ENCODE assay signal across 24 mouse cellular contexts in genomic region chr8:13608946-13609345, GRCm38 (mm10). TPM values are rescaled to one million over a fixed set of nuclear protein-coding genes. Genes with fewer than 3 reads are reported as not detected.
DNase-seq lines count a peak whose midpoint lies in the region; ATAC-seq and TF ChIP-seq lines count a peak whose summit lies in the region.
"Had no signal": no experiment of that assay in that cellular context is flagged by ENCODE, and none has a peak within 500 bp of the region (broad histone marks: within the 10 kb centered on the region; RNA-seq: fewer than 3 reads in every experiment).

No protein-coding gene starts in this region.

- H3K27me3 ChIP-seq in forebrain, embryonic 10.5 days (ENCODE audit: poor library complexity, severe bottlenecking) = no peaks in the 10 kb centered on the region
- no peaks in the 10 kb centered on the region for H3K27me3 ChIP-seq in forebrain, postnatal 0 days (ENCODE audit: insufficient read depth, low read length)
- no peaks in the 10 kb centered on the region for H3K27me3 ChIP-seq in hindbrain, embryonic 11.5 days (ENCODE audit: control insufficient read depth, insufficient read depth, low read length)
- H3K27me3 ChIP-seq: CH12.LX; embryonic facial prominence, embryonic 12.5 days; forebrain, embryonic 12.5 days; Patski had no signal

- no peak overlapping the region for H3K4me3 ChIP-seq in forebrain, embryonic 10.5 days
- no peak overlapping the region for H3K4me3 ChIP-seq in forebrain, postnatal 0 days (ENCODE audit: low read depth, low read length)
- H3K4me3 ChIP-seq in hindbrain, embryonic 11.5 days (ENCODE audit: low read depth, low read length) = no peak overlapping the region
- H3K4me3 ChIP-seq: embryonic facial prominence, embryonic 10.5 days; embryonic facial prominence, embryonic 12.5 days; forebrain, embryonic 12.5 days had no signal

- H3K27ac ChIP-seq in forebrain, embryonic 10.5 days = 0 out of 2 replicates have a peak overlapping the region, but pooled peaks have one; percentile 20
- H3K27ac ChIP-seq in forebrain, postnatal 0 days (ENCODE audit: low read depth, low read length) = no peak overlapping the region
- H3K27ac ChIP-seq in hindbrain, embryonic 11.5 days (ENCODE audit: low read depth, low read length) = no peak overlapping the region
- H3K27ac ChIP-seq: embryonic facial prominence, embryonic 10.5 days; embryonic facial prominence, embryonic 12.5 days; forebrain, embryonic 12.5 days had no signal

- no peaks in the 10 kb centered on the region for H3K4me1 ChIP-seq in forebrain, embryonic 10.5 days
- no peaks in the 10 kb centered on the region for H3K4me1 ChIP-seq in forebrain, postnatal 0 days (ENCODE audit: insufficient read depth)
- no peaks in the 10 kb centered on the region for H3K4me1 ChIP-seq in hindbrain, embryonic 11.5 days (replicated peaks; ENCODE audit: control insufficient read depth, insufficient read depth, low read length)
- H3K4me1 ChIP-seq: embryonic facial prominence, embryonic 10.5 days; embryonic facial prominence, embryonic 12.5 days; forebrain, embryonic 12.5 days had no signal

- WGBS in forebrain, embryonic 10.5 days = 89% methylated on average over 6 of the region's 6 CpGs
- WGBS in forebrain, postnatal 0 days = 92% methylated on average over 6 of the region's 6 CpGs
- WGBS in hindbrain, embryonic 11.5 days = 92% methylated on average over 6 of the region's 6 CpGs

- H3K9me3 ChIP-seq in forebrain, embryonic 10.5 days = no peaks in the 10 kb centered on the region
- H3K9me3 ChIP-seq in forebrain, postnatal 0 days (ENCODE audit: low read length) = no peaks in the 10 kb centered on the region
- H3K9me3 ChIP-seq in hindbrain, embryonic 11.5 days (ENCODE audit: control insufficient read depth, low read length) = no peaks in the 10 kb centered on the region
- H3K9me3 ChIP-seq: embryonic facial prominence, embryonic 12.5 days; forebrain, embryonic 12.5 days; G1E had no signal

- H3K36me3 ChIP-seq in forebrain, embryonic 10.5 days (replicated peaks) = peaks cover 34% of the 10 kb centered on the region
- peaks cover 13% of the 10 kb centered on the region; the same call in 1 of the 2 replicates for H3K36me3 ChIP-seq in forebrain, postnatal 0 days (ENCODE audit: insufficient read depth)
- no peaks in the 10 kb centered on the region; the same call in 1 of the 2 replicates for H3K36me3 ChIP-seq in hindbrain, embryonic 11.5 days (ENCODE audit: control insufficient read depth, insufficient read depth, low read length)
- H3K36me3 ChIP-seq: G1E had no signal

- DNase-seq in forebrain, embryonic 10.5 days (ENCODE audit: extremely low spot score, low spot score) = no peak
- no peak for DNase-seq in forebrain, postnatal 0 days
- peak; percentile 50 for DNase-seq in CD4-positive helper T cell, adult 2 months (ENCODE audit: low read depth, low spot score)
- DNase-seq in T-cell, adult 2 months (ENCODE audit: low spot score) = peak; percentile 69
- DNase-seq in hindbrain, embryonic 11.5 days (ENCODE audit: low spot score) = no peak
- DNase-seq in cerebellum, adult 9-11 months = no peak
- DNase-seq: adrenal gland, adult 2 months; adrenal gland, postnatal 10 days; adrenal gland, postnatal 25 days; B cell, adult 2 months; cerebellum, adult 11 months; cerebellum, adult 18-20 months; cerebellum, adult 8-10 months; cerebellum, postnatal 25 days had no signal

- no peak for ATAC-seq in forebrain, postnatal 0 days
- no peak for ATAC-seq in hindbrain, embryonic 11.5 days (ENCODE audit: low FRiP score)
- ATAC-seq: forebrain, embryonic 14.5 days; forebrain, embryonic 16.5 days; Patski had no signal

- no peak overlapping the region for H3K9ac ChIP-seq in forebrain, postnatal 0 days
- no peak overlapping the region for H3K9ac ChIP-seq in hindbrain, embryonic 11.5 days (ENCODE audit: low read depth, low read length)
- H3K9ac ChIP-seq: embryonic facial prominence, embryonic 12.5 days; forebrain, embryonic 12.5 days had no signal

- TF ChIP-seq CTCF in forebrain, postnatal 0 days (IDR thresholded peaks at IDR 0.05; ENCODE audit: low read depth) = no peak

- no peak overlapping the region for H3K4me2 ChIP-seq in forebrain, postnatal 0 days (ENCODE audit: low read depth)
- H3K4me2 ChIP-seq in hindbrain, embryonic 11.5 days (replicated peaks; ENCODE audit: low read depth, low read length) = no peak overlapping the region
- H3K4me2 ChIP-seq: embryonic facial prominence, embryonic 12.5 days; forebrain, embryonic 12.5 days had no signal

RNA-seq across cellular contexts. Expression of gene 1700029H14Rik, which starts 46.7 kb away (rescaled TPM):
- not detected in 2 replicates for polyA plus RNA-seq in forebrain, embryonic 10.5 days (2016; fragmentation: Nextera tagmentation; extraction: Ambion mirVana)
- 0.14 and 0.31 TPM in 2 replicates for total RNA-seq in forebrain, postnatal 0 days (2014; rRNA removed)
- not detected in 2 replicates for polyA plus RNA-seq in forebrain, postnatal 0 days (2015; fragmentation: Nextera tagmentation; extraction: Ambion mirVana)
- polyA plus RNA-seq in hindbrain, embryonic 11.5 days (2014; fragmentation: Nextera tagmentation; extraction: Ambion mirVana) = not detected in 2 replicates
- total RNA-seq: adrenal gland, adult 2 months; adrenal gland, postnatal 10 days; adrenal gland, postnatal 25 days; CH12.LX had no signal
- polyA plus RNA-seq: adrenal gland, adult 2 months; brain, embryonic 14.5 days; embryonic facial prominence, embryonic 10.5 days; embryonic facial prominence, embryonic 12.5 days; embryonic facial prominence, embryonic 14.5 days; forebrain, embryonic 12.5 days; forebrain, embryonic 14.5 days; forebrain, embryonic 16.5 days; G1E; Patski had no signal

Comparison
In these comparisons a context has a peak if more than half of its experiments do, and no peak if none do; other contexts are left out.
1. DNase-seq: peak in CD4-positive helper T cell, adult 2 months (single experiment) and T-cell, adult 2 months (single experiment); none in forebrain, embryonic 10.5 days (single experiment), forebrain, postnatal 0 days (single experiment), hindbrain, embryonic 11.5 days (single experiment) and cerebellum, adult 9-11 months (single experiment).